Mouse (Mus musculus) embryo, embryonic 11.5 days (tissue): ENCODE data around the gene Olfr1143.

Experiments
- DNase-seq: peaks from one replicate; pipeline ENCODE4 v3.0.0-alpha.2; 2012; ENCODE audit warnings: low read depth, low spot score

Gene Olfr1143

GRCm38 (mm10) chr2:87800292-87800691, at the start of gene Olfr1143:
Olfr1143 (plus strand) TSS chr2:87800592.
- no peak for DNase-seq

GRCm38 (mm10) chr2:87753891-87754290, 46.5 kb upstream of the Olfr1143 start, which contains the start of gene Olfr1141:
Olfr1141 (minus strand) TSS chr2:87753991.
- DNase-seq, result no peak

GRCm38 (mm10) chr2:87776143-87776542, 24.2 kb upstream of the Olfr1143 start:
- DNase-seq, result no peak

GRCm38 (mm10) chr2:87779183-87779582, 21.2 kb upstream of the Olfr1143 start, which contains the start of gene Olfr152:
Olfr152 (plus strand) TSS chr2:87779483.
- no peak for DNase-seq

GRCm38 (mm10) chr2:87809522-87809921, 9.1 kb downstream of the Olfr1143 start, which contains the start of gene Olfr1145:
Olfr1145 (plus strand) TSS chr2:87809822.
- DNase-seq, result no peak

GRCm38 (mm10) chr2:87830233-87830632, 29.8 kb downstream of the Olfr1143 start, which contains the start of gene Olfr1148:
Olfr1148 (plus strand) TSS chr2:87830533.
- no peak for DNase-seq

GRCm38 (mm10) chr2:87843693-87844092, 43.3 kb downstream of the Olfr1143 start, which contains the start of gene Olfr1150-ps1:
Olfr1150-ps1 (plus strand) TSS chr2:87843993.
- no peak for DNase-seq
